Mouse (Mus musculus): ENCODE measurements around the gene Bag6. TPM values are rescaled to one million over a fixed set of nuclear protein-coding genes. Genes with fewer than 3 reads are reported as not detected.
A peak's percentile ranks its signal among the peaks of the same experiment; 100 is the strongest.

Gene Bag6
- total and polyA plus RNA-seq, 2 experiments from 2014 or later: 37.7 to 188 TPM

- Histone ChIP-seq H3K4me1 (ENCODE audit: control insufficient read depth, insufficient read depth) (peaks cover 23% of the 10 kb centered on the region), H3K27ac (ENCODE audit: low read depth) (no peak overlapping the region), H3K36me3 (replicated peaks; ENCODE audit: control insufficient read depth, insufficient read depth, low read length) (peaks cover 50% of the 10 kb centered on the region), H3K4me2 (ENCODE audit: low read depth, low read length) (peak overlapping the region; percentile 85), H3K4me3 (ENCODE audit: low read depth, low read length) (no peak overlapping the region), H3K9me3 (replicated peaks; ENCODE audit: control insufficient read depth, low read length) (no peaks in the 10 kb centered on the region), H3K27me3 (ENCODE audit: control insufficient read depth, insufficient read depth, low read length) (no peaks in the 10 kb centered on the region), H3K9ac (replicated peaks; ENCODE audit: low read depth, low read length) (peak overlapping the region; percentile 100)
- WGBS: 61% methylated on average over 14 of the region's 14 CpGs
- no peak for ATAC-seq (ENCODE audit: insufficient read depth, low read depth)
- DNase-seq (ENCODE audit: low spot score): no peak
- TF ChIP-seq CTCF (IDR thresholded peaks at IDR 0.05; ENCODE audit: low read depth) (no peak), EP300 (IDR thresholded peaks at IDR 0.05; ENCODE audit: low read depth) (no peak)
Measured at GRCm38 (mm10) chr17:35162121-35162520, 27.1 kb downstream of the Bag6 start.

- no peak for TF ChIP-seq EP300 (IDR thresholded peaks at IDR 0.05; ENCODE audit: low read depth)
- TF ChIP-seq CTCF (IDR thresholded peaks at IDR 0.05; ENCODE audit: low read depth): no peak
- Histone ChIP-seq H3K4me3 (ENCODE audit: low read depth, low read length) (peak overlapping the region; percentile 100), H3K9me3 (replicated peaks; ENCODE audit: control insufficient read depth, low read length) (no peaks in the 10 kb centered on the region), H3K9ac (replicated peaks; ENCODE audit: low read depth, low read length) (peak overlapping the region; percentile 100), H3K4me2 (ENCODE audit: low read depth, low read length) (peak overlapping the region; percentile 85), H3K4me1 (ENCODE audit: control insufficient read depth, insufficient read depth) (peaks cover 23% of the 10 kb centered on the region), H3K27ac (ENCODE audit: low read depth) (peak overlapping the region; percentile 18; the same call in 1 of the 2 replicates), H3K27me3 (ENCODE audit: control insufficient read depth, insufficient read depth, low read length) (no peaks in the 10 kb centered on the region), H3K36me3 (replicated peaks; ENCODE audit: control insufficient read depth, insufficient read depth, low read length) (peaks cover 44% of the 10 kb centered on the region)
- ATAC-seq (ENCODE audit: insufficient read depth, low read depth): no peak
- DNase-seq (ENCODE audit: low spot score): no peak
- WGBS: 10% methylated on average over 12 of the region's 12 CpGs
Measured at GRCm38 (mm10) chr17:35162730-35163129, 27.8 kb downstream of the Bag6 start.

GRCm38 (mm10) chr17:35163326-35164081, 28.5 kb downstream of the Bag6 start:
- peak; percentile 42 for DNase-seq (ENCODE audit: low spot score)
- Histone ChIP-seq H3K36me3 (replicated peaks; ENCODE audit: control insufficient read depth, insufficient read depth, low read length) (peaks cover 36% of the 10 kb centered on the region), H3K4me3 (ENCODE audit: low read depth, low read length) (peak overlapping the region; percentile 100), H3K27ac (ENCODE audit: low read depth) (peak overlapping the region; percentile 99), H3K9ac (replicated peaks; ENCODE audit: low read depth, low read length) (peak overlapping the region; percentile 100), H3K4me1 (ENCODE audit: control insufficient read depth, insufficient read depth) (peaks cover 23% of the 10 kb centered on the region), H3K9me3 (replicated peaks; ENCODE audit: control insufficient read depth, low read length) (no peaks in the 10 kb centered on the region), H3K4me2 (ENCODE audit: low read depth, low read length) (peak overlapping the region; percentile 85), H3K27me3 (ENCODE audit: control insufficient read depth, insufficient read depth, low read length) (no peaks in the 10 kb centered on the region)
- WGBS: 4% methylated on average over 8 of the region's 8 CpGs
- no peak for ATAC-seq (ENCODE audit: insufficient read depth, low read depth)
- TF ChIP-seq EP300 (IDR thresholded peaks at IDR 0.05; ENCODE audit: low read depth) (no peak), CTCF (IDR thresholded peaks at IDR 0.05; ENCODE audit: low read depth) (no peak)

- H3K27ac ChIP-seq (ENCODE audit: low read depth): peak overlapping the region; percentile 99
- TF ChIP-seq EP300 (IDR thresholded peaks at IDR 0.05; ENCODE audit: low read depth): no peak
- no peak for TF ChIP-seq CTCF (IDR thresholded peaks at IDR 0.05; ENCODE audit: low read depth)
- under 1% methylated on average over 19 of the region's 28 CpGs for WGBS
- H3K4me3 ChIP-seq (ENCODE audit: low read depth, low read length): peak overlapping the region; percentile 100
- peak overlapping the region; percentile 100 for H3K9ac ChIP-seq (replicated peaks; ENCODE audit: low read depth, low read length)
- ATAC-seq (ENCODE audit: insufficient read depth, low read depth) (no peak), DNase-seq (ENCODE audit: low spot score) (no peak)
- H3K27me3 ChIP-seq (ENCODE audit: control insufficient read depth, insufficient read depth, low read length): no peaks in the 10 kb centered on the region
- peaks cover 23% of the 10 kb centered on the region for H3K4me1 ChIP-seq (ENCODE audit: control insufficient read depth, insufficient read depth)
- H3K9me3 ChIP-seq (replicated peaks; ENCODE audit: control insufficient read depth, low read length): no peaks in the 10 kb centered on the region
- peaks cover 30% of the 10 kb centered on the region for H3K36me3 ChIP-seq (replicated peaks; ENCODE audit: control insufficient read depth, insufficient read depth, low read length)
- H3K4me2 ChIP-seq (ENCODE audit: low read depth, low read length): peak overlapping the region; percentile 85
Measured at GRCm38 (mm10) chr17:35164218-35164567, 29.2 kb downstream of the Bag6 start.

GRCm38 (mm10) chr17:35164568-35165450, 29.8 kb downstream of the Bag6 start, which contains the start of gene Prrc2a:
Gene Prrc2a (minus strand): TSS chr17:35164897.
- Histone ChIP-seq H3K4me1 (ENCODE audit: control insufficient read depth, insufficient read depth) (peaks cover 23% of the 10 kb centered on the region), H3K9ac (replicated peaks; ENCODE audit: low read depth, low read length) (peak within 1 kb of the TSS; percentile 100), H3K27ac (ENCODE audit: low read depth) (peak within 1 kb of the TSS; percentile 99), H3K9me3 (replicated peaks; ENCODE audit: control insufficient read depth, low read length) (no peaks in the 10 kb centered on the region), H3K4me3 (ENCODE audit: low read depth, low read length) (peak within 1 kb of the TSS; percentile 100), H3K27me3 (ENCODE audit: control insufficient read depth, insufficient read depth, low read length) (no peaks in the 10 kb centered on the region), H3K36me3 (replicated peaks; ENCODE audit: control insufficient read depth, insufficient read depth, low read length) (peaks cover 23% of the 10 kb centered on the region), H3K4me2 (ENCODE audit: low read depth, low read length) (peak within 1 kb of the TSS; percentile 85)
- DNase-seq (ENCODE audit: low spot score) (peak; percentile 100), ATAC-seq (ENCODE audit: insufficient read depth, low read depth) (peak; percentile 94)
- under 1% methylated on average over 43 of the region's 89 CpGs for WGBS
- TF ChIP-seq EP300 (IDR thresholded peaks at IDR 0.05; ENCODE audit: low read depth): peak; percentile 55; the same call in 1 of the 2 replicates
- no peak for TF ChIP-seq CTCF (IDR thresholded peaks at IDR 0.05; ENCODE audit: low read depth)
